Mouse (Mus musculus) heart, postnatal 0 days (tissue): Measurements from ENCODE around the gene Myo3b.

Experiments used
- CTCF ChIP-seq: IDR thresholded peaks from 2 replicates; pipeline ENCODE4 v1.5.1; 2016; ENCODE audit warnings: antibody characterized with exemption, control low read depth, low read depth
- EP300 ChIP-seq: IDR thresholded peaks from 2 replicates; pipeline ENCODE4 v1.6.1; 2016; ENCODE audit warnings: antibody characterized with exemption, low read depth

DNA sequence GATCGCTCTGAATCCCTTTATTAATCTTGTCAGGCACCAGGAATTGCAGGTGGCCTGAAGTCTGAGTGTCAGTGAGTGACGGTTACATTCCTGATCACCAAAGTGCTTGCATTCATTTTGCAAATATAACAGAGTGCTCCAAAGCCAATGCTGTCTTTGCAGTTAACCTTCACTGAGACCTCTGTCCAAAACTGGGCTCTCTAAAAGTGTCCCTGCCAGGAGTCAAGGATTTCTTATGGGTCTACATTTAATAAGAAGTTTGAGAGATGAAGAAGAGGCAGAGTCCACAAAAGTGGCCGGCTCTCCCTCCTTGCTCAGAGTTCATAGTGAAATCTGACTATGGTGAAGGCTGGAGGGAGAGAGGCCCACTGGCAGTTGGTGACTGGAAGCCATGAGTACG, 315.1 kb downstream of the Myo3b start:
- TF ChIP-seq CTCF (no peak), EP300 (no peak)
